7 mouse cellular contexts compared by ENCODE assay signal in genomic region chr11:58977607-58978026, GRCm38 (mm10). TPM values are rescaled to one million over a fixed set of nuclear protein-coding genes. Genes with fewer than 3 reads are reported as not detected.
DNase-seq lines count a peak whose midpoint lies in the region; ATAC-seq lines count a peak whose summit lies in the region.

No protein-coding gene starts in this region.

- peak overlapping the region; percentile 92 for H3K4me2 ChIP-seq in lung, embryonic 15.5 days
- peak overlapping the region; percentile 99 for H3K4me2 ChIP-seq in embryonic facial prominence, embryonic 13.5 days
- peak overlapping the region; percentile 98 for H3K4me2 ChIP-seq in intestine, embryonic 14.5 days (ENCODE audit: low read length)
- H3K4me2 ChIP-seq in neural tube, embryonic 12.5 days (replicated peaks) = peak overlapping the region; percentile 98

- peak overlapping the region; percentile 52 for H3K27ac ChIP-seq in lung, embryonic 15.5 days
- H3K27ac ChIP-seq in embryonic facial prominence, embryonic 13.5 days = peak overlapping the region; percentile 48; the same call in 1 of the 2 replicates
- H3K27ac ChIP-seq in intestine, embryonic 14.5 days (ENCODE audit: low read depth) = peak overlapping the region; percentile 72
- peak overlapping the region; percentile 51; the same call in 1 of the 2 replicates for H3K27ac ChIP-seq in neural tube, embryonic 12.5 days

- ATAC-seq in lung, embryonic 15.5 days (ENCODE audit: borderline replicate concordance, extremely low read depth, low FRiP score, low TSS enrichment) = no peak
- no peak for ATAC-seq in embryonic facial prominence, embryonic 13.5 days (ENCODE audit: insufficient number of reproducible peaks, insufficient read depth, low FRiP score, low TSS enrichment, low read depth)
- no peak; the same call in 1 of the 2 replicates for ATAC-seq in intestine, embryonic 14.5 days (replicated peaks; ENCODE audit: low FRiP score, low TSS enrichment, low read depth)
- peak; percentile 7; the same call in 1 of the 2 replicates for ATAC-seq in neural tube, embryonic 12.5 days (ENCODE audit: low FRiP score, low read depth)
- no peak for ATAC-seq in monocyte, adult 5-6 weeks (replicated peaks; ENCODE audit: insufficient number of reproducible peaks, low FRiP score, low TSS enrichment, poor library complexity, severe bottlenecking)

- peaks cover 7% of the 10 kb centered on the region; the same call in 1 of the 2 replicates for H3K36me3 ChIP-seq in lung, embryonic 15.5 days
- peaks cover 23% of the 10 kb centered on the region for H3K36me3 ChIP-seq in embryonic facial prominence, embryonic 13.5 days
- H3K36me3 ChIP-seq in intestine, embryonic 14.5 days (ENCODE audit: control insufficient read depth, insufficient read depth, low read length) = peaks cover 14% of the 10 kb centered on the region
- peaks cover 16% of the 10 kb centered on the region for H3K36me3 ChIP-seq in neural tube, embryonic 12.5 days

- H3K4me3 ChIP-seq in lung, embryonic 15.5 days = peak overlapping the region; percentile 96
- H3K4me3 ChIP-seq in embryonic facial prominence, embryonic 13.5 days = peak overlapping the region; percentile 99
- H3K4me3 ChIP-seq in intestine, embryonic 14.5 days (ENCODE audit: low read depth, low read length) = peak overlapping the region; percentile 95
- peak overlapping the region; percentile 96 for H3K4me3 ChIP-seq in neural tube, embryonic 12.5 days

- H3K9ac ChIP-seq in lung, embryonic 15.5 days = peak overlapping the region; percentile 93
- H3K9ac ChIP-seq in embryonic facial prominence, embryonic 13.5 days = peak overlapping the region; percentile 97
- peak overlapping the region; percentile 80 for H3K9ac ChIP-seq in intestine, embryonic 14.5 days (ENCODE audit: low read length)
- H3K9ac ChIP-seq in neural tube, embryonic 12.5 days = peak overlapping the region; percentile 90

- H3K4me1 ChIP-seq in lung, embryonic 15.5 days = peaks cover 34% of the 10 kb centered on the region
- H3K4me1 ChIP-seq in embryonic facial prominence, embryonic 13.5 days = peaks cover 32% of the 10 kb centered on the region
- H3K4me1 ChIP-seq in intestine, embryonic 14.5 days (replicated peaks; ENCODE audit: control insufficient read depth, insufficient read depth, low read length) = peaks cover 24% of the 10 kb centered on the region
- H3K4me1 ChIP-seq in neural tube, embryonic 12.5 days = peaks cover 43% of the 10 kb centered on the region

- DNase-seq in lung, postnatal 14 days = no peak
- no peak for DNase-seq in intestine, embryonic 14.5 days (ENCODE audit: low spot score)
- DNase-seq in adrenal gland, postnatal 36 days = no peak

- WGBS in lung, embryonic 15.5 days = under 1% methylated on average over 21 of the region's 21 CpGs
- WGBS in embryonic facial prominence, embryonic 13.5 days = under 1% methylated on average over 21 of the region's 21 CpGs
- under 1% methylated on average over 21 of the region's 21 CpGs for WGBS in intestine, embryonic 14.5 days
- WGBS in neural tube, embryonic 12.5 days = under 1% methylated on average over 21 of the region's 21 CpGs

- H3K27me3 ChIP-seq in lung, embryonic 15.5 days = no peaks in the 10 kb centered on the region
- no peaks in the 10 kb centered on the region for H3K27me3 ChIP-seq in embryonic facial prominence, embryonic 13.5 days
- H3K27me3 ChIP-seq in intestine, embryonic 14.5 days (replicated peaks; ENCODE audit: control insufficient read depth, insufficient read depth, low read length) = no peaks in the 10 kb centered on the region
- no peaks in the 10 kb centered on the region for H3K27me3 ChIP-seq in neural tube, embryonic 12.5 days (replicated peaks)

- H3K9me3 ChIP-seq in lung, embryonic 15.5 days = no peaks in the 10 kb centered on the region
- H3K9me3 ChIP-seq in embryonic facial prominence, embryonic 13.5 days = no peaks in the 10 kb centered on the region
- no peaks in the 10 kb centered on the region for H3K9me3 ChIP-seq in intestine, embryonic 14.5 days (ENCODE audit: control insufficient read depth, low read length)
- H3K9me3 ChIP-seq in neural tube, embryonic 12.5 days = no peaks in the 10 kb centered on the region

RNA-seq across cellular contexts. Expression of gene Trim11, which starts 0.3 kb away (rescaled TPM):
- 19.9 and 22.9 TPM in 2 replicates for polyA plus RNA-seq in lung, embryonic 15.5 days (2015; fragmentation: Nextera tagmentation; extraction: Ambion mirVana)
- polyA plus RNA-seq in embryonic facial prominence, embryonic 13.5 days (2015; fragmentation: Nextera tagmentation; extraction: Ambion mirVana) = 21.7 and 23.5 TPM in 2 replicates
- 16.5 and 19.6 TPM in 2 replicates for polyA plus RNA-seq in intestine, embryonic 14.5 days (2014; fragmentation: Nextera tagmentation; extraction: Ambion mirVana)
- 20.5 TPM in 2 replicates for polyA plus RNA-seq in neural tube, embryonic 12.5 days (2016; fragmentation: Nextera tagmentation; extraction: Ambion mirVana)
- 32.0 to 47.3 TPM (median 32.7 TPM) in 3 replicates for total RNA-seq in monocyte, adult 5-6 weeks (2017)
- 10 to 100 TPM; 23.7 to 25.5 TPM for total RNA-seq in adrenal gland, postnatal 36 days (2021)

RNA-seq across cellular contexts. Expression of gene Hist3h2a, which starts 23.1 kb away (rescaled TPM):
- 22.2 and 23.7 TPM in 2 replicates for polyA plus RNA-seq in lung, embryonic 15.5 days (2015; fragmentation: Nextera tagmentation; extraction: Ambion mirVana)
- 34.0 and 34.3 TPM in 2 replicates for polyA plus RNA-seq in embryonic facial prominence, embryonic 13.5 days (2015; fragmentation: Nextera tagmentation; extraction: Ambion mirVana)
- 28.7 and 30.3 TPM in 2 replicates for polyA plus RNA-seq in intestine, embryonic 14.5 days (2014; fragmentation: Nextera tagmentation; extraction: Ambion mirVana)
- 91.6 and 103 TPM in 2 replicates for polyA plus RNA-seq in neural tube, embryonic 12.5 days (2016; fragmentation: Nextera tagmentation; extraction: Ambion mirVana)
- 35.6 to 52.4 TPM (median 42.1 TPM) in 3 replicates for total RNA-seq in monocyte, adult 5-6 weeks (2017)
- 10 to 100 TPM; 20.0 to 21.8 TPM for total RNA-seq in adrenal gland, postnatal 36 days (2021)

RNA-seq across cellular contexts. Expression of gene Trim17, which starts 23.1 kb away (rescaled TPM):
- polyA plus RNA-seq in lung, embryonic 15.5 days (2015; fragmentation: Nextera tagmentation; extraction: Ambion mirVana) = 0.31 and 0.39 TPM in 2 replicates
- 0.25 and 0.55 TPM in 2 replicates for polyA plus RNA-seq in embryonic facial prominence, embryonic 13.5 days (2015; fragmentation: Nextera tagmentation; extraction: Ambion mirVana)
- 0.24 and 0.28 TPM in 2 replicates for polyA plus RNA-seq in intestine, embryonic 14.5 days (2014; fragmentation: Nextera tagmentation; extraction: Ambion mirVana)
- polyA plus RNA-seq in neural tube, embryonic 12.5 days (2016; fragmentation: Nextera tagmentation; extraction: Ambion mirVana) = 0.84 and 1.0 TPM in 2 replicates
- 0.29 TPM in 1 of 3 replicates, not detected in the others for total RNA-seq in monocyte, adult 5-6 weeks (2017)
- total RNA-seq in adrenal gland, postnatal 36 days (2021) = under 1 TPM; 0.10 to 0.26 TPM

RNA-seq across cellular contexts. Expression of gene Hist3h2ba, which starts 28.9 kb away (rescaled TPM):
- 19.3 and 21.5 TPM in 2 replicates for polyA plus RNA-seq in lung, embryonic 15.5 days (2015; fragmentation: Nextera tagmentation; extraction: Ambion mirVana)
- 45.4 and 46.9 TPM in 2 replicates for polyA plus RNA-seq in embryonic facial prominence, embryonic 13.5 days (2015; fragmentation: Nextera tagmentation; extraction: Ambion mirVana)
- polyA plus RNA-seq in intestine, embryonic 14.5 days (2014; fragmentation: Nextera tagmentation; extraction: Ambion mirVana) = 24.9 and 26.3 TPM in 2 replicates
- 167 and 246 TPM in 2 replicates for polyA plus RNA-seq in neural tube, embryonic 12.5 days (2016; fragmentation: Nextera tagmentation; extraction: Ambion mirVana)
- 1.7 TPM in 2 of 3 replicates, not detected in the other for total RNA-seq in monocyte, adult 5-6 weeks (2017)
- 1 to 10 TPM; 4.5 to 5.8 TPM for total RNA-seq in adrenal gland, postnatal 36 days (2021)

RNA-seq across cellular contexts. Expression of gene Rnf187, which starts 38.9 kb away (rescaled TPM):
- polyA plus RNA-seq in lung, embryonic 15.5 days (2015; fragmentation: Nextera tagmentation; extraction: Ambion mirVana) = 241 and 245 TPM in 2 replicates
- 254 and 255 TPM in 2 replicates for polyA plus RNA-seq in embryonic facial prominence, embryonic 13.5 days (2015; fragmentation: Nextera tagmentation; extraction: Ambion mirVana)
- polyA plus RNA-seq in intestine, embryonic 14.5 days (2014; fragmentation: Nextera tagmentation; extraction: Ambion mirVana) = 240 and 258 TPM in 2 replicates
- 594 and 608 TPM in 2 replicates for polyA plus RNA-seq in neural tube, embryonic 12.5 days (2016; fragmentation: Nextera tagmentation; extraction: Ambion mirVana)
- total RNA-seq in monocyte, adult 5-6 weeks (2017) = 42.2 to 79.7 TPM (median 47.8 TPM) in 3 replicates
- total RNA-seq in adrenal gland, postnatal 36 days (2021) = 100 to 1,000 TPM; 173 to 181 TPM
